Mouse (Mus musculus) brown adipose tissue, adult 24 weeks (tissue): ENCODE results near the gene Ak5. TPM values are rescaled to one million over a fixed set of nuclear protein-coding genes. Genes with fewer than 3 reads are reported as not detected.
"Not testable (repeated sequence)": the region's sequence is repeated elsewhere in the genome, so short reads cannot be mapped to it uniquely, and the experiment has no call there.

Experiments
- H3K27ac ChIP-seq: fragments of 200-500 bp; replicated peaks from 2 replicates; pipeline ENCODE4 v1.5.1; 2012; ENCODE audit warnings: low read depth, mild to moderate bottlenecking, low read length
- H3K4me1 ChIP-seq: fragments of 200-500 bp; 2 replicates; pipeline ENCODE4 v1.6.1; 2012; ENCODE audit warnings: low read length, mixed read lengths; ENCODE audit not compliant: control insufficient read depth, insufficient read depth, insufficient read length
- H3K4me3 ChIP-seq: fragments of 200-500 bp; 2 replicates; pipeline ENCODE4 v1.5.1; 2012; ENCODE audit warnings: low read depth, mild to moderate bottlenecking, low read length, moderate library complexity; ENCODE audit not compliant: insufficient read depth
- polyA plus RNA-seq: library from polyadenylated mRNA; stranded (reverse); fragments of >200 nt; gene quantifications from 2 replicates; pipeline ENCODE4 v1.2.4, GENCODE M21; 2012; ENCODE audit not compliant: missing spikeins, insufficient read depth, insufficient read length

Gene Ak5
- polyA plus RNA-seq, 1 experiment, result 0.44 TPM

DNA sequence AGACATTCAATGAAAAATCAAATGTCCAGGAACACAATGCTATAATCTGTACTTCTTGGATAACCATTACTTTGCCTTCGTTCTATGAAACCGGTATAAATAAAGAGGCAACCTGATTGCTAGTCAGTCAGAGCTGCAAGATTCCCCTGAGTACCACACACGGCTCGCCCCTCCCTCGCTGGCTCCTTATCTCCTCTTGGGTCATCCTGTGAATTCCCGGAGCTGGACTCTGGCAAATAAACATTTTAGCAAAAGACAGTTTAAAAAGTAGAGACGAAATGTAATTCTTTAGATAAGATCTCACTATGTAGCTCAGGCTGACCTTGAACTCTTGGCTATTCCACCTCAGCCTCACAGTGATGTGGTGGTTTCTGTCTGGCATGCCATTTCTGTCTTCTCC lies 77.7 kb downstream of the Ak5 start:
- no peaks in the 10 kb centered on the region for H3K4me1 ChIP-seq
- no peak overlapping the region for H3K4me3 ChIP-seq
- H3K27ac ChIP-seq, result no peak overlapping the region

GRCm38 (mm10) chr3:152589101-152589500 lies 79.1 kb downstream of the Ak5 start:
- H3K27ac ChIP-seq, H3K4me3 ChIP-seq, H3K4me1 ChIP-seq: not testable (repeated sequence)

- no peak overlapping the region for H3K4me3 ChIP-seq
- H3K27ac ChIP-seq, result no peak overlapping the region
- no peaks in the 10 kb centered on the region for H3K4me1 ChIP-seq
Measured at GRCm38 (mm10) chr3:152587007-152587406, 81.2 kb downstream of the Ak5 start.

- Histone ChIP-seq H3K27ac (no peak overlapping the region), H3K4me1 (no peaks in the 10 kb centered on the region), H3K4me3 (no peak overlapping the region)
Measured at GRCm38 (mm10) chr3:152586191-152586590, 82.0 kb downstream of the Ak5 start.

DNA sequence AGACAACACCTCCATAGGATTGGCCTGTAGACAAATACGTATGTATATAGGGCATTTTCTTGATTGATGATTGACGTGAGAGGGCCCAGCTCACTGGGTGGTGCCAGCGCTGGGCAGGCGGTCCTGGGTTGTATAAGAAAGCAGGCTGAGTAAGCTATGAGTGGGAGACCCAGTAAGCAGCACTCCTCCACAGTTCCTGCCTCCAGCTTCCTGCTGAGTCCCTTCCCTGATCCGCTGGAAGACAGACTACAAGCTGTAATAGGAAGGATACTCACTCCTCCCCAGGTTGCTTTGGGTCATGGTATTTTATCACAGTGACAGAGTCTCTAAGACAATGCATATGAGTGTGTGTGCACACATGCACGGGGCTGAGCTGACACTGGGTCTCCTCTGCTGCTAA lies 82.6 kb downstream of the Ak5 start:
- no peaks in the 10 kb centered on the region for H3K4me1 ChIP-seq
- no peak overlapping the region for H3K27ac ChIP-seq
- no peak overlapping the region for H3K4me3 ChIP-seq

GRCm38 (mm10) chr3:152583033-152583432 lies 85.1 kb downstream of the Ak5 start:
- Histone ChIP-seq H3K27ac (no peak overlapping the region), H3K4me3 (no peak overlapping the region)

DNA sequence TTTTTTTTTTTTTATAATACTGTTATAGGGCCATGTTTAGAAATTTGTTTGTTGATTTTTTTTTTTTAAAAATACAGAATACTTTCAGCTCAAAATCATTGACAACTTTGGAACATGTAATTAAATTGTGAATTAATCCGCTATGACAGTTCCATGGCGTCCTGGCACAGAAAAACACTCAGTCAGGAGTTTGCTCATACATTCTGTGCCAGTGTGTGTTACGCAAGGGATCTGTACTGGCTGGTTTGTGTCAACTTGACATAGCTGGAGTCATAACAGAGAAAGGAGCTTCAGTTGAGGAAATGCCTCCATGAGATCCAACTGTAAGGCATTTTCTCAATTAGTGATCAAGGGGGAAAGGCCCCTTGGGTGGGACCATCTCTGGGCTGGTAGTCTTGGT lies 86.3 kb downstream of the Ak5 start:
- not testable (repeated sequence) for H3K4me1 ChIP-seq, H3K4me3 ChIP-seq, H3K27ac ChIP-seq

More at GRCm38 (mm10) chr3:152583033-152583432, 85.1 kb downstream of the Ak5 start:
- no peaks in the 10 kb centered on the region for H3K4me1 ChIP-seq

DNA sequence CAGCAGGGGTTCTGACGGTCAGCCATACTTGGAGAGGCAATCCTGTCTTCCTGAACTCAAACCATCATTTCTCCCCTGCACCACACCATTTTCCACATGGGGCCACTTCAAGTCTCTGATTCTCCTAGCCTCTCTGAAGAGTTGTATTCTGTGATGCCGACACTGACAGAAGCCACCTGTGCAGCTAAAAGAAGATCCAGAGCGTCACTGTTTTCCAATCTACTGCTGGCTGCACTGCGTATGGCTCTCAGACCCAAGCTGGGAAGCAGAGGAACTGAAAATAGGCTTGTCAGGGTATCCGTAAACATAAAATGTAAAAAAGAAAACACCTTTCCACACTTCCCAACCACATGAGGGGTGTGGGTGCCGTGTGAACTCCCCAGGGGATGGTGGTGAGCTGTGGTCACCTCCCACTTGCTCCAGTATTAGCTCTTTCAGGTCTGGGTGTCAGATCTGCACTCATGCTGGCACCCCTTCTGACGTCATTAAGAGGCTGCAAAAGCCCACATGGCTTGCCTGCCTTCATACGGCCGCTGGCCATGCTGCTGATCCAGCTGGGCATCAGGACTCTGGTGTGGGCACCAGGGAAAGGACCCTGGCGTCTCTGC lies 88.1 kb downstream of the Ak5 start:
- Histone ChIP-seq H3K4me3 (no peak overlapping the region), H3K27ac (no peak overlapping the region), H3K4me1 (no peaks in the 10 kb centered on the region)

- Histone ChIP-seq H3K4me3 (no peak overlapping the region), H3K27ac (no peak overlapping the region), H3K4me1 (no peaks in the 10 kb centered on the region)
Measured at GRCm38 (mm10) chr3:152578282-152579228, 89.6 kb downstream of the Ak5 start.

- Histone ChIP-seq H3K4me3 (no peak overlapping the region), H3K27ac (no peak overlapping the region), H3K4me1 (no peaks in the 10 kb centered on the region)
Measured at GRCm38 (mm10) chr3:152577763-152578162, 90.4 kb downstream of the Ak5 start.

GRCm38 (mm10) chr3:152577273-152577672 lies 90.9 kb downstream of the Ak5 start:
- Histone ChIP-seq H3K4me3 (no peak overlapping the region), H3K4me1 (no peaks in the 10 kb centered on the region)

GRCm38 (mm10) chr3:152569242-152569605 lies 98.9 kb downstream of the Ak5 start:
- Histone ChIP-seq H3K27ac (no peak overlapping the region), H3K4me3 (no peak overlapping the region)

More at GRCm38 (mm10) chr3:152577273-152577672, 90.9 kb downstream of the Ak5 start:
- no peak overlapping the region for H3K27ac ChIP-seq

GRCm38 (mm10) chr3:152568455-152569241 lies 99.5 kb downstream of the Ak5 start:
- Histone ChIP-seq H3K27ac (no peak overlapping the region), H3K4me1 (no peaks in the 10 kb centered on the region; the same call in 1 of the 2 replicates), H3K4me3 (no peak overlapping the region)

More at GRCm38 (mm10) chr3:152569242-152569605, 98.9 kb downstream of the Ak5 start:
- H3K4me1 ChIP-seq, result no peaks in the 10 kb centered on the region; the same call in 1 of the 2 replicates

DNA sequence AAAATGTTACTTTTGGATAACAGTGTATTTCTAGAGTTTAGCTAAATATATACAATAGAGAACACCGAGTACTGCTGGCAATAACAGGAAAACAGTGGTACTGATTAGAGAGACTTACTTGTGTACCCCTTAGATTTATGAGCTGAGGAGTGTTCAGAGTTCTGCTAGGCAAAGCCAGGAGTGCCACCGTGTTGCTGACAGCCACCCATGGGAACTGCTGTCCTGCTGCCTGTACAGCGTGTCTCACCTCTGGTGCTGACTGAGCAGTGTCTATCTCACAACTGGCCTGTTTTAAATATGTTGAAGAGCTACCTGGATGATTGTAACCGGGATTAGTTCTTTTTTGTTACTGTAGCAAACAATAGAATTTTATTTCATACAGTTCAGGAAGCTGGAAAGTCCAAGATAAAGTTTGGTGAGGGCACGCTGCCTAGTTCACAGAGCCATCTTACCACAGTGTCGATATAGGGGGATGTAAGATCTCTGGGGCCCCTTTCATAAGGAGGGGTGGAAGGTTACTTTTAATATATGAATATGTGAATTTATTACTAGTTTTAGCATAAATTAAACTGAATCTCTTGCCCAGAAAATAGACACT lies 103.5 kb downstream of the Ak5 start:
- Histone ChIP-seq H3K27ac (no peak overlapping the region), H3K4me1 (no peaks in the 10 kb centered on the region; the same call in 1 of the 2 replicates), H3K4me3 (no peak overlapping the region)

DNA sequence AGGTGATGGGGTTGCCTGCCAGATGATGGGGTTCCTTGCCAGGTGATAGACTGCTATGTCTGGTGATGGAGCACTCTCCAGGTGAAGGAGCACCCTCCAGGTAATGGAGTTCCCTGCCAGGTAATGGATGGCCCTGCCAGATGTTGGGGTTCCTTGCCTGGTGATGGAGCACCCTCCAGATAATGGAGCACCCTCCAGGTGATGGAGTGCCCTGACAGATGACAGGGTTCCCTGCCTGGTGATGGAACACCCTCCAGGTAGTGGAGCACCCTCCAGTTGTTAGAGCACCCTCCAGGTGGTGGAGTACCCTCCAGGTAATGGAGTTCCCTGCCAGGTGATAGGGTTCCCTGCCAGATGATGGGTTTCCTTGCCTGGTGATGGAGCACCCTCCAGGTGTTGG lies 104.3 kb downstream of the Ak5 start:
- H3K4me3 ChIP-seq, result no peak overlapping the region
- no peak overlapping the region for H3K27ac ChIP-seq
- H3K4me1 ChIP-seq, result no peaks in the 10 kb centered on the region; the same call in 1 of the 2 replicates
